ENCODE assay signal across 10 mouse cellular contexts in the genomic region with DNA sequence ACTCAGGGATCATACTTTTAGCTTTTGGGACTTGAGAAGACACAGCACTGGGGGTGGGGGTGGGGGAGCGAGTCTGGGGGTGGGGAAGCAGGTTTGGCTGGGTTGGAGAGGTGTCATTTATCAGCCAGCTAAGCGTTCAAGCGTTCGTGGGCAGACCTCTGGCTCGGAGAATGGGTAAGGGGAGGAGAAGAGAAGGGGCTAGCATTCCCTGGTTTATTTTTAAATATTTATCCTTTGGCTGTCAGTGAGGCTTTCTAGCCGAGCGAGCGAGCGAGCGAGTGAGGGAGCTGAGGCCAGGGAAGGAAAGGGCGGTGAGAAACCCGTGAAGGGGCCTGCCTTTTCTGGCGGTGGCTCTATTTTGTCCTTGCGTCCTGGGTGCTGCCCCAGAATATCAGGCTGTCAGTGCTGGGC.
DNase-seq lines count a peak whose midpoint lies in the region; ATAC-seq and TF ChIP-seq lines count a peak whose summit lies in the region.
"Had no signal": no experiment of that assay in that cellular context is flagged by ENCODE, and none has a peak within 500 bp of the region (broad histone marks: within the 10 kb centered on the region; RNA-seq: fewer than 3 reads in every experiment).

No protein-coding gene starts in this region.

- H3K27ac ChIP-seq in kidney, embryonic 16.5 days (ENCODE audit: low read length) = peak overlapping the region; percentile 29; the same call in 1 of the 2 replicates
- H3K27ac ChIP-seq in forebrain, embryonic 10.5 days = peak overlapping the region; percentile 94
- H3K27ac ChIP-seq in intestine, embryonic 14.5 days (ENCODE audit: low read depth) = peak overlapping the region; percentile 81
- peak overlapping the region; percentile 100 for H3K27ac ChIP-seq in midbrain, postnatal 0 days (ENCODE audit: low read depth, low read length)

- TF ChIP-seq CTCF in midbrain, postnatal 0 days (IDR thresholded peaks at IDR 0.05) = no peak

- H3K9me3 ChIP-seq in kidney, embryonic 16.5 days (ENCODE audit: low read length) = no peaks in the 10 kb centered on the region
- H3K9me3 ChIP-seq in forebrain, embryonic 10.5 days = no peaks in the 10 kb centered on the region
- H3K9me3 ChIP-seq in intestine, embryonic 14.5 days (ENCODE audit: control insufficient read depth, low read length) = no peaks in the 10 kb centered on the region
- H3K9me3 ChIP-seq in midbrain, postnatal 0 days (ENCODE audit: low read length) = no peaks in the 10 kb centered on the region

- no peak for ATAC-seq in kidney, embryonic 16.5 days (ENCODE audit: low FRiP score, low TSS enrichment)
- ATAC-seq in intestine, embryonic 14.5 days (replicated peaks; ENCODE audit: low FRiP score, low TSS enrichment, low read depth) = no peak
- ATAC-seq in midbrain, postnatal 0 days (ENCODE audit: low FRiP score) = no peak

- no peaks in the 10 kb centered on the region for H3K27me3 ChIP-seq in kidney, embryonic 16.5 days (ENCODE audit: insufficient read depth, low read length)
- peaks cover 19% of the 10 kb centered on the region for H3K27me3 ChIP-seq in forebrain, embryonic 10.5 days (ENCODE audit: poor library complexity, severe bottlenecking)
- H3K27me3 ChIP-seq in intestine, embryonic 14.5 days (replicated peaks; ENCODE audit: control insufficient read depth, insufficient read depth, low read length) = no peaks in the 10 kb centered on the region
- no peaks in the 10 kb centered on the region for H3K27me3 ChIP-seq in midbrain, postnatal 0 days (ENCODE audit: insufficient read depth, low read length)

- H3K36me3 ChIP-seq in kidney, embryonic 16.5 days (ENCODE audit: insufficient read depth, low read length) = no peaks in the 10 kb centered on the region
- H3K36me3 ChIP-seq in forebrain, embryonic 10.5 days (replicated peaks) = no peaks in the 10 kb centered on the region
- no peaks in the 10 kb centered on the region for H3K36me3 ChIP-seq in intestine, embryonic 14.5 days (ENCODE audit: control insufficient read depth, insufficient read depth, low read length)
- no peaks in the 10 kb centered on the region for H3K36me3 ChIP-seq in midbrain, postnatal 0 days (ENCODE audit: insufficient read depth, low read length)
- H3K36me3 ChIP-seq: G1E had no signal

- H3K4me1 ChIP-seq in kidney, embryonic 16.5 days (ENCODE audit: insufficient read depth, low read length) = peaks cover 89% of the 10 kb centered on the region
- peaks cover 100% of the 10 kb centered on the region for H3K4me1 ChIP-seq in forebrain, embryonic 10.5 days
- peaks cover 86% of the 10 kb centered on the region for H3K4me1 ChIP-seq in intestine, embryonic 14.5 days (replicated peaks; ENCODE audit: control insufficient read depth, insufficient read depth, low read length)
- peaks cover 3% of the 10 kb centered on the region; the same call in 1 of the 2 replicates for H3K4me1 ChIP-seq in midbrain, postnatal 0 days (ENCODE audit: insufficient read depth, low read length)

- H3K4me2 ChIP-seq in kidney, embryonic 16.5 days (replicated peaks; ENCODE audit: low read depth, low read length) = peak overlapping the region; percentile 22; the same call in 1 of the 2 replicates
- peak overlapping the region; percentile 39 for H3K4me2 ChIP-seq in intestine, embryonic 14.5 days (ENCODE audit: low read length)
- H3K4me2 ChIP-seq in midbrain, postnatal 0 days (ENCODE audit: low read depth, low read length, poor library complexity, severe bottlenecking) = peak overlapping the region; percentile 99

- 0 out of 2 replicates have a peak overlapping the region, but pooled peaks have one; percentile 42 for H3K9ac ChIP-seq in kidney, embryonic 16.5 days (replicated peaks; ENCODE audit: low read length)
- peak overlapping the region; percentile 43; the same call in 1 of the 2 replicates for H3K9ac ChIP-seq in intestine, embryonic 14.5 days (ENCODE audit: low read length)
- H3K9ac ChIP-seq in midbrain, postnatal 0 days (replicated peaks; ENCODE audit: low read length, poor library complexity, severe bottlenecking) = peak overlapping the region; percentile 94

- WGBS in kidney, embryonic 16.5 days = 25% methylated on average over 14 of the region's 14 CpGs
- WGBS in forebrain, embryonic 10.5 days = 6% methylated on average over 14 of the region's 14 CpGs
- 16% methylated on average over 14 of the region's 14 CpGs for WGBS in intestine, embryonic 14.5 days
- 33% methylated on average over 14 of the region's 14 CpGs for WGBS in midbrain, postnatal 0 days

- no peak for DNase-seq in kidney, adult 9 months
- no peak for DNase-seq in forebrain, embryonic 10.5 days (ENCODE audit: extremely low spot score, low spot score)
- DNase-seq in intestine, embryonic 14.5 days (ENCODE audit: low spot score) = no peak
- DNase-seq in midbrain, postnatal 0 days (ENCODE audit: low spot score) = no peak
- DNase-seq in urinary bladder, postnatal 4 days (ENCODE audit: low spot score in 2 of 2) = no peak
- no peak for DNase-seq in thymus, adult 18-20 months
- no peak for DNase-seq in adipocyte (ENCODE audit: low spot score)
- DNase-seq: cerebellum, adult 2 months had no signal

- H3K4me3 ChIP-seq in kidney, embryonic 16.5 days (ENCODE audit: low read length) = no peak overlapping the region
- H3K4me3 ChIP-seq in forebrain, embryonic 10.5 days = peak overlapping the region; percentile 33
- H3K4me3 ChIP-seq in intestine, embryonic 14.5 days (ENCODE audit: low read depth, low read length) = 0 out of 2 replicates have a peak overlapping the region, but pooled peaks have one; percentile 10
- H3K4me3 ChIP-seq in midbrain, postnatal 0 days (ENCODE audit: low read depth, low read length) = peak overlapping the region; percentile 14

Comparison
In these comparisons a context has a peak if more than half of its experiments do, and no peak if none do; other contexts are left out.
1. H3K27ac ChIP-seq: peak in every context shown above with its lines; median percentile 100 in midbrain, postnatal 0 days; 94 in forebrain, embryonic 10.5 days; 81 in intestine, embryonic 14.5 days; 29 in kidney, embryonic 16.5 days.
2. H3K4me2 ChIP-seq: peak in every context shown above with its lines; median percentile 99 in midbrain, postnatal 0 days; 39 in intestine, embryonic 14.5 days; 22 in kidney, embryonic 16.5 days.
3. H3K9ac ChIP-seq: peak in every context shown above with its lines; median percentile 94 in midbrain, postnatal 0 days; 43 in intestine, embryonic 14.5 days; 42 in kidney, embryonic 16.5 days.